Mouse (Mus musculus) liver (tissue): ENCODE data around the gene Bmp2k.

Source experiments
- DNase-seq: peaks from one replicate; pipeline ENCODE4 v3.0.0-alpha.2; 2020; ENCODE audit warnings: mixed read lengths

Gene Bmp2k

DNA sequence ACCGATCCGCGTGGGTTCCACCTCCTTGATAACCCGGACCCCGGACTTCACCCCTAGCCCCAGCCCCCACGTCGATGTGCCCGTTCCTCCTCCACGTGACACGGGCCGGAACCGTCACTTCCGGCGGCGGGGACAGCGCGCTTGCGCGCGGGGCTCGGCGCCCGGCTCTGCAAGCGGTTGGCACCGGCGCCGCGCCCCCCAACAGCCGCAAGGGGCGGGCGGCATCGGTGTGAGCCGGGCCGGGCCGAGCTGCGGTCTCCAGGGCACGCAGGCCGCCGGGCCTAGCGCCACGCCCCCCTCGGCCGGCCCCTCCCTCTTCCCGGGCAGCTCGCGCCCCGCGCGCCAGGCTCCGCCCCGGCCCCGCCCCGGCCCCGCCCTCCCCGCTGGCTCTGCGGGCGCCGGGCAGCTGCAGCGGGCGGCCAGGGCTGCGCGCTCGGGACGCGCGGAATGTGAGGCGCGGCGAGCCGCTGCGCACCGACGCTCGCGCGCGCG lies at the start of gene Bmp2k:
Gene Bmp2k, plus strand, starts transcription at position 380 of the 492 bp plus-strand sequence.
- DNase-seq = peak; percentile 98

DNA sequence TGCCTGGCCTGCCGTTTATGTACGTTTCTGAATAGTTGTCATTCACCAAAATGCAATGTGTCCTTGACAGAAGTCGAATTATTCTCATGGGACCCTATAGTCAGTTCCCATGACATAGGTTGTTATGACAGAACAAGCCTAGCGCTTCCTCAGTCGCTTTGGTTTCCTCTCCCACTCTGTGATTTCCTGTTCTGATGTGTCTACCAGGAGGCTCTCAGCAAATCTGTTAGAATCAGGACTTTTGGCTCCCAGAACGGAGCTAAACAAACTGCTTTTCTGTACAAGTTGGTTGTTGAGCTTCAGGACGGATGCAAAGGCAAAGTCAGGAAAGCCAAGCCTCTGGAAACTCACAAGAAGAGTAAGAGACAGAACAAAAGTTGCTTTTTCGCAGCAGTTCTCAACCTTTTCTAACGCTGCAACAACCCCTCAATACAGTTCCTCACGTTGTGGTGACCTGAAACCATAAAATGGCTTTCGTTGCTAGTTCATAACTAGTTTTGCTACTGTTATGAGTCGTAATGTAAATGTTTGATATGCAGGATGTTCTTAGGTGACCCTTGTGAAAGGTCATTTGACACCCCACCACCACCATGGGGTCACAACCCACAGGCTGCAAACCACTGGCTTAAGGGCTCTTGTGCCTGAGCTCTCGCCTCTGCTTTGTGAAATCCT lies 48.5 kb upstream of the Bmp2k start:
- no peak for DNase-seq

DNA sequence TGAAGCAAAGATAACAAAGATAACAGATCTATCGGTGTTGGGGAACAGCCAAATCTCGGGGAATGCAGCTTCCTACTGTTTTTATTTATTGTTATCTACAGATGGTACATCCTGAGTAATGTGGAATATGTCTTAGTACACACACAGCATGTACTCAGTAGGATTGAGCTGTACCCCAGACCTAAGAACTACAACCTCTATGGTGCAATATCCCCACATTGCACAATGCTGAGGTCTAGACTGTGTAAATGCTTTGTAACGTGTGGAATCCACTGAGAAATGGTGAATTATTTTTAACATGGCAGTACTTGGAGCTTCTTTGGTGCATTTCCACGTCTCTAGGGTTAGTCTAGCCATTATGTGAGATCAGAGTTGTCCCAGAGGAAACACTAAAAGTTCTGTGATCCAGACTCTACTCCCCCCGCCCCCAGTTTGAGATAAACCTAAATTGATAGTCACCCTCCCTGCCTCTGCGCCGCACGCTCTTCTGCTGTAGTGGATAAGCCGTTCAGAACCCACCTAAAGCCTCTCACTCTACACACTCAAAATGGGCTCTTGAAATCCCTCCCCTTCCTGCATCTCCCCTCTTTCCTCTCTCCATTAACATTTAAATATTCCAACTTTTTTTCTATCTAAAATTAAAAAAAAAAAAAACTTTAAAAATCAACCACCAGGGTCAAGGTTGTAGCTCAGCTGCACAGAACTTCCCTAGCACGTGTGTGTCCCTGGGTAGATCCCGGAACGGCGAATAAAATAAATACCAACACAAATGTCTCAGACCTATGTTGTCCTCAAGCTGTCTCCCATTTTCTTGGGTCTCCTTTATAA lies 47.4 kb upstream of the Bmp2k start:
- DNase-seq = peak; percentile 87

DNA sequence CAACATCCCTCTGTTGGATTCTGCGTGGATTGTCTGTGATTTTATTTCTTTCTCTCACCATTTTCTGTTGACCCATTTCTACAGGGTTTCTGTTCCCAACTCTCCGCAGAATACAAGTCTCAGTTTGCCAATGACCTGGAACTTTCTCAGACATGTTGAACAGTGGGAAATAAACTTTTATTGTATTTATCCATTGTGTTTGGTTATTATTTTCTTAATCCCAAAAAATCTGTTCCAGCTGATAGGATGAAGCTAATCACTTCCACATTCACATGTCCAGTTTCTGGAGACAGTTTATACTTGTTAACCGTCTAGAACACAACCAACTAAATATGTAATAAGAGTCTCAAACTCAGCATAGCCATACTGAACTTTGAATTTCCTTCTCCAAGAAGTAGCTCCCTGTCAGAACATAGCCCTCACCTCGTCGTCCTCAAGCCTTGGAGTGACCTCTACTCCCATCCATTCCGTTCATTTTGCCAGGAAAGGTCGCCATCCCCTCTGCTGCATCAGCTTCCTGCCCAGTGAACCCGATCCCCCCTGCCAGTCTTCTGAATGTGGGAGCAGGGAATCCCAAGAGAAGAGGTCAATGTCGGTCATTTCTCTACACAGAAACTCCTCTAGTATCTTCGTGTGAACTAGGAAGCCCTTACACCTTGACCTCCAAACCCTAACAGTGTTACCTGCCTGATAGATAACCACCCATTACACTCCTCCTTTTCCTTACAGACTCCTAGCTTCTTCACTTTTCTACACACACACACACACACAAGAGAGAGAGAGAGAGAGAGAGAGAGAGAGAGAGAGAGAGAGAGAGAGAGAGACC lies 46.6 kb upstream of the Bmp2k start:
- DNase-seq = no peak

DNA sequence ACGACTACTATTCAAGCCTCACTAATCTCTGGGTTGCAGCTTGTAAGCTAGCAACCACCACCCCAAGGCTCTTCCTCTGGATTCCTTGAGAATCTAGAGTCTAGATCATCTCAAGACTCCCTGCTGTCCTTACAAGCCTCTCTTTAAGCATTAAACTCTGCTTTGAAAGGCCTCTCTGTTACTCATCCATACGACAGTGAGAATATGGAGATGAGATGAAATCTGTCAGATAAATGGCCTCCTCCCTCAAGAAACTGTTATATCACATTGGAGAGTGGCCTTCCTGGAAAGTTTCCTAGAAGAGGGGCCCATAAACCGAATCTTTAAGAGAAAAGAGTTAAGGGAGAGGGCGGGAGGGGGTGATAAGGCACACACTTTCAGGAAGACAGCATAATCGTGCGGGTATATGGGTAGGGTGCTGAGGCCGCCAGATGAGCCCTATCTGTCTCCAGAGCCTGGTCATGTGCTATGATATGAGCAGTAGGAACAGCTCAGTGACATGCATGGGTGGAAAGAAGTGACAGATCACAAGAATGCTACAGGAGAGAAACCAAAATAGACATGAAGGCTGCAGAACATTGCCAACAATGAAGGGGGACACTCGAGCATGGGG lies 45.9 kb upstream of the Bmp2k start:
- DNase-seq = peak; percentile 88

DNA sequence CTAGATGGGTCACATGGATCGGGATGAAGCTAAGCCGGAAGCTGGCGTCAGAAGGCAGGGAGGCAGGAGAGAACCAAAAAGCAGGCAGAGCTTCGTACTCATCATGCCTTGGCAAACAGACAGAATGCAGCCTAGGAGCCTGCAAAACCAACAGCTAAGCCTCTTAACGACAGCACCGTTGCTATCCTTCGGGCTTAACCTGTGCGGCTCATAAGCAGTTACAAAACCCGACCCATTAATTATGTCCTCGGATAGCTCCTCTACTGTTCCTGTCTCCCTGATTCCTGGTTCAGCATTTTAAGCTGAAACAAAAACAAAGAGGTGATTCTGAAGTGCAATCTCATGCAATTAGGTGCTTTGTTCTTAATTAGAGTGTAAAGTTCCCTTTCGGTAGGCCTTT lies 43.4 kb upstream of the Bmp2k start:
- DNase-seq = no peak

DNA sequence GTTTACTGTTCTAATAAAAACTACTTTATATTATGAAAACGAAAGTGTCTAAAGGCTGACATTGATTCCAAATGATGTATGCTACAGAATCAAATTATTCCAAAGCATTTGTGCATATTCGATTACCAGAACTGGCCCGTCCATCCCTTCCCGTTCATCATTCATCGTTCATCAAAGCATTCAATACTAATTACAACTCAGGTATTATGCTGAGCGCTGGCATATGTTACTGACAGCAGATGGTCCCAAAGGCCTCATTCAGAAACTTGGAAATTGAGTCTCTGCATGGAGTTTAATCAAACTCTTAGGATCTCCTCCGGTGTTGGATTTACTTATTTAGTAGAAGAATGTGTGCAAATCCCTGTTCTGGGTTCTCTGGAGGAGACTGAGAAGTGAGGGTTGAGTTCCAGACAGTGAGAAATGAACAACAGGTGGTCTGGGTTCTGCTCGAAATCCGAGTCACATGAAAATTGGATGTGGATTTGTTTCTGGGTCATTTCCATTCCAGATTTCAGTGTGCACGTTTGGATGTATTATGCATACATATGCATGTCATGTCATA lies 42.9 kb upstream of the Bmp2k start:
- DNase-seq = no peak

DNA sequence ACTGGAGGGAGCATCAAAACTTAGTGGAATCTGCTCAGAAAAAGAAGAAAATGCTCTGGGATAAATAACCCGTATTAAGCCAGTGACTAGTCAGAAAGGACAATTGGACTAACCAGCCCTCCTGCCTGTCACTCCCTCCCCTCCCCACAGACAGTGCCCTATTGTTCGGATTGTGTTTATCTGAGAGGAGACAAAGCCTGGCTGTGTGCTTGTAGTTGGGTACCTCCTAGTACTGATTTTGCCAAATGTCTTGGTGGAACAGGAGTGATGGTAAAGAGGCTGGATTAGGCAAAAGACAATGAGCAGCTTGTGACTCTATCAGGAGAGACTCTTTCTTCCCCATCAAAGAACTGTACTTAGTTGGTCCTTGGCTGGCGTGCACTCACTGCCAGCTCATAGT lies 40.6 kb upstream of the Bmp2k start:
- DNase-seq = no peak

DNA sequence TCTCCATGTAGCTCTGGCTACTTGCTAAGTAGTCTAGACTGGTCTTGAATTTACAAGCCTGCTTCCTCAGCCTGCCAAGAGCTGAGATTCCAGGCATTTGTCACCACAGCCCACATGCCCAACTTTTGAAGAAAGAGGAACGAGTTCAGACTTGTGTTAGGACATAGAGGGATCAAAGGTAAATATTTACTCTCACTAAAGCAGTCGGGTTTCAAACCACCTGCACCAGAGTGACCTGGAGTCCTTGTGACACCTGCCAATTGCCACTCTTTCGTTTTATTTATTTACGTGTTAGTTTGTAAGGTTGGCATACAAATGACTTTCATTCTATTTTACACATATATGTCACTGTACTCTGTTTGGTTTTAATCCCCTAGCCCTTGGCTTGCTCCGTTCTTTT lies 36.4 kb upstream of the Bmp2k start:
- DNase-seq = no peak

DNA sequence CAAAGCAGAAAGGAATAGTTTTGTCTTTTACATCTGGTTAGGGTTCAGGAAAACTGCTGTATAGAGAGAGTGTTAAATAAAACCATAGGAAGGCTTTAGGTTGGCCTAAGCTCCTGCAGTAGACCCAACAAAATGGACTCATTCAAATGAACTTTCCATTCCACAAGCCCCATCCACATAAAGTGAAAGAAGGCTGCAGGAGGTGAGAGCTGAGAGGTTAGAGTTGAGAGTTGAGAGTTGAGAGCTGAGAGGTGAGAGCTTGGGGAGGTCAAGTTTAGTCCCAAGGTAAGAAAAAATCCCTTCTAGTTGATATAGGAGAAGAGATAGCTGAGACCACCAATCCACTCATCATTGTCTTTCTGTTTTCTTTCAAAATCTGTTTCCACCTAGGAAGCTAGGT lies 35.6 kb upstream of the Bmp2k start:
- DNase-seq = no peak

DNA sequence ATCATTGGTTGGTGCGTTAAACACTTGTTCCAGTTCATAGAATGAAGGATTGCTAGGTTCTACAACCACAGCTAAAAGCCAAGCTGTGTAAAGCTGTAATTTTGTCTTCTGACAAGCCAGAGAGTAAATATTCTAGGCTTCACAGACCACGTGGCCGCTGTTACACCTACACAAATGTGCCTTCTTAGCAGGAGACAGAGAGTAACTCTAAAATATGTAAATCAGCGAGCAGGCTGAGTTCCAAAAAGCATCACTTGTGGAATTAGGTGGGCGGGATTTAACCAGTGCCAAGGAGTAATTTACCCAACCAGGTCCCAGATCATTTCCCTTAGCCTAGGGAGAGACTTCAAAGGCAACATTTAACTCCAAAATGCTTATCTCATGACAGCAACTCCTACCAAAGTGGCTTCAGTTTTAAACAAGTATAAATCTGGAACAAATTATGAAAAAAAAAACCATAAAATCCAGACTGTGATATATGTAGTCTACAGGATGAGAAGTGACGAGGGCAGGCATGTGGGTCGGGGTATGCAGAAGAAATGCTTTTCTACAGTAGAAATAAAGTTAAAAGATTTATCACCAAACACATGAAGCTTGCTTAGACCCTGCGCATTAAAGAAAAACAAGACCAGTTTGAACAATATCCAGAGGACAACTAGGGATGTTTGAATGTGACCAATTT lies 35.1 kb upstream of the Bmp2k start:
- DNase-seq = no peak

DNA sequence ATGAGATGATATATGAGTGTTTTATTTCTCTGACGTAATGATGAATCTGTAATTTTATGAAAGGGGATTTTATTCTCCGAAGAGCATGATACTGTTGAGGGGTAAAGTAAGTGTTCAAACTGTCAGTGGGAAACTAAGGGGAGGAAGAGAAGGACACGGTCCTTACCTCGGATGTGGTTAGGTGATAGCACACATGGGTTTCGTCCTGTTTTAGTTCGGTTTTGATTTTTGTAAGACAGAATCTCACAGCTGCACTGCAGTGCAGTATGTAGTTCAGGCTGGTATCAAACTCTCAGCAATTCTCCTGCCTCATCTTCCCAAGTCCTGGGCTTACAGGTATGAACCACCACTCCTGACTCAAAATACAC lies 34.6 kb upstream of the Bmp2k start:
- DNase-seq = no peak

DNA sequence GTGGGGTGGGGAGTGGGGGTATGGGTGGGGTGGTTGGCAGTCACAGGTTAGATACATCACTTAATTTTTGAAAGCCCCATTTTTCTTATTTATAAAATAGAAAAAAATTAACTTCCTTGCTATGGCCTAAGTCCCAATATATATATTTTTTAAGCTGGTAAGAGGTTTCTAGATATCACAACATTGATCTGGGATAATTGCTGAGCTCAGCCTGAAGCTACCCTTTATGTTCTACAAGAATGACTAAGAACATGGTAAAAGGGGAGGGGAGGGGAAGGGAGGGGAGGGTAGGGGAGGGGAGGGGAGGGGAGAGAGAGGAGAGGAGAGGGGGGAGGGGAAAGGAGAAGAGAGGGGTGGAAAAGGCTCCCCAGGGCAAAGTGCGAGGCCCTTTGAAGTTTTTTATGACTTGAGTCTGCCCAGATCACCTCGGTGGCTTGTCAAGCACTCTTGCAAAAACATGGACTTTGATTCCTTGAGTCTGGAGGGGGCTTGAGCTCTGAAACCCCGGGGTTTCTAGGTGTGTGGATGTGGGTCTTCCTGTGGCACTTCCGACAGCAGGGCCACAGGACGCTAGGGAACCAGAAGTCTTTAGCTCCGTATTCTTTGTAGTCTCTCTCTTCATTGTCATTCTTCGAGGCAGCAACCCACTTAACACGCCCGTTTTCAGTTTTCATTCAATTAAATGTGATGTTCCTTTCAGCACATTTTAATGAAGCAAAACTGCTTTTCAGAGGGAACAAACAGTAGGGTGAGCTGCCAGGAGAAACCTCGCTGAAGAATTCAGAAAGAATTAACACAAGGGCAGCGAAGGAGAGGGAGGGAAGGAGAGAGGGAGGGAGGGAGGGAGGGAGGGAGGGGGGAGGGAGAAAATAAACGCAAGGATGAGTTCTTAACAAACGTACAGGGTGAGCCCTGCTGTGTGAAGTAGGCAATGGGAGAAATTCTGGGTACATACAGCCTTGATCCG lies 33.1 kb upstream of the Bmp2k start:
- no peak for DNase-seq

DNA sequence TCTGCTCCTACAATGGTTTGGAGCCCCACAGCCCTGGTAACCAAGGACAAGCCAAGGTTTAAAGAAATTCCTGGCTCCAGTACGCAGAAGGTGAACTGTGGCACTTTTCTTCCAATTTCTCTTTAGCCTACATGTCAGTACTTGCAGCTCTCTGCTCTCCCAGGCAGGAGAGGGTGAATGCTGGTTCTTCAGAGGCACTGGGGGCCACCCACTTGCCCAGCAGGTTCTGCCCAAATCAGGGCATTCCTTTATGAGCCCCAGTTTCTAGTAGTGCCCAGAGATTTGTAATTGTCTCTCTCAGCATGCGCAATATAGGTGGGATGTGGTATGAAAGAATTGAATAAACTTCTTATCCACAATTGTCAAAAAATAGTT lies 32.5 kb upstream of the Bmp2k start:
- no peak for DNase-seq

DNA sequence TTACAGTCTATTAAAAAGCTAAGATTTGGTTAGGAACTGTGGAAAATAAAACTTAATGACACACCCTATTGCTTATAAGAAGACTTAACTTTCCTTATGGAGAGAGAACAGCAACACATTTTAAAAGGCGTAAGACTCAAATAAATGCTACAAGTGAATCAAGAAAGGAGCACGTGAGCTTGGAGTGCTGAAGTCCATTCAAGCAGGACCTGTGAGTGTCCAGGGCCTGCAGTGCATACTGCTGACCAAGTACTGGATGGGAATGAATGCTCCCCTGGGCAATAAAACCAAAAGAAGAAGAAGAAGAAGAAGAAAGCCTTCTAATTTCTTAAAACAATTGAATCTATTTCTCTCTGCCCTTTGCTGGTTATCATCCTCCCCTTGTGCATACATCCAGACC lies 32.0 kb upstream of the Bmp2k start:
- no peak for DNase-seq

DNA sequence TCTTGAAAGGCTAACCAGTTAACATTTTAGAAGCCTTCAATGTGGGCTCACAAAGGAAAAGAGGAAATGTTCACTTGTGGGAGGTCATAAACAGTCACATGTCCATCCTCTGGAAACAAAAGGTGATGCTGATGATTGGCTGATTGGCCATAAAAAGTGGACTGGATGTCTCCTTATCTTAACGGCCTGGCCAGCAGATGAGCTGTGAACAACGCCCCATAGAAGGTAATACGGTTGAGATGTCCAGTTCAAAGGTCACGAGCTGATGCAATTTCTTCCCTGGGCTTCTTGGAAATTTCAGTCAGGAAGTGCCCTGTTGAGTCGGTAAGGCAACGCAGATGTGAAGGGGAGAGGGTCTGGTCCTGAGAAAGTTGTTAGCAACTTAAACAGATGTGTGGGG lies 28.9 kb upstream of the Bmp2k start:
- DNase-seq = no peak

DNA sequence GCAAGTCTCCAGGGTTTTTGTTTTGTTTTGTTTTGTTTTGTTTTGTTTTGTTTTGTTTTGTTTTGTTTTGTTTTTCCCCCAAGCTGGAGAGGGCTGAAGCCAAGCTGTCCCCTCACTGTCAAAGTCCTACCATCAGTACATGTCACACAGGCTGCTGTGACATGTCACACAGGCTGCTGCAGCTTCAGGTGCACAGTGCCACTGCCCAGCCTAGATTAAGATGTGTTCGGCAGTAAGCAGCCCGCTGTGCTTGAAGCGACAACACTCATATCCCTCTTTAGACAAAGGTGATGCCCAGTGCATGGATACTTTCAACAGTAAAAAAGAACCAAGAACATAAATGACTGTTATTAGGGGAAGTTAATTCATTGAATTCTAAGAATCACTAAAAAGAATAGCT lies 28.5 kb upstream of the Bmp2k start:
- no peak for DNase-seq

DNA sequence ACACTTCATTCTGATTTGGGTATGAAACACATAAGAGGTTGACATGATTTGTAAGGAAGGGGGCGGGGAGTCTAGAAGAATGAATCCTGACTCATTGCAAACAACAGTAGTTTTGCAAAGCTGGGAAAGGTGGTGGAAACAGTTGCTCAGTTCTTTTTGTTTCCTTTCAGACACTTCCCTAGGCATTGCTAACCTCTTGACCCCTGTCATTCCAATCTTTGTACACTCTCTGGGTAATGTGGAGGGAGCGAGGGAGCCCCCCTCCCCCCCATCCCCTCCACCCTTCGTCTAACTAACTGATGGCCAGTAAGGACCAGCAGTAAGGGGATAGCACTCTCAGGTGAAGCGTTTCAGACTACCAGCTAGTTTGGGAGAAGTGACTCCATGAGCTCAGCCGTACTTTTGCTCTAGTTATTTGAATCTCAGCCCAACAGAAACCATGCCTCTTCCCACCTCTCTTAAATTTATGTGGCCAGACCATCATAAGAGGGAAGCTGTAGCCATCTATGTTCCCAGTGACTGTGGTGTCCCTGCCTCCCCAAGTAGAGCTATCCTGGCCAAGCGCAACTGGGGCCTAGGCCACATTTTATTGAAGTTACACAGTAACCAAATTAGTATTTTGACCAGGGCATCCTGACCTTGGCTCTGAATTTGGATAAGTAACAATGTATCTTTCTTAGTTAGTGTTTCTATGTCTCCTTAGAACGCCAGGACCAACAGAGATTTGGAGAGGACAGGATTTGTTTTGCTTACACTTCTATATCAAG lies 27.6 kb upstream of the Bmp2k start:
- DNase-seq = no peak

DNA sequence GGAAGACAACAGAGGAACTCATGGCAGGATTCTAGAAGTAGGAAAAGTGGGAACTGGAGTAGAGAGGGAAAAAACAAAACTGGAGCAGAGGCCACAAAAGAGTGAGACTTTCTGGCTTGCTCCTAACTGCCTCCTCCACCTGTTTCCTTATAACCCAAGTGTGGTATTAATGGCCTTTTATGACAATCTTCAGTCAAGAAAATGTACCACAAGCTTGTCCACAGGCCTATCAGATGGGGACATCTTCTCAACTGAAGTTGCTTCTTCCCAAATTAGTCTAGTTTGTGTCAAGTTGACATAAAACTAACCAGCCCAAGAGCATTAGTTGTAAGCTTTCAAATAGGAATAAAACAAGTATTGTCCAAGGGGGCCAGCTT lies 27.0 kb upstream of the Bmp2k start:
- no peak for DNase-seq

DNA sequence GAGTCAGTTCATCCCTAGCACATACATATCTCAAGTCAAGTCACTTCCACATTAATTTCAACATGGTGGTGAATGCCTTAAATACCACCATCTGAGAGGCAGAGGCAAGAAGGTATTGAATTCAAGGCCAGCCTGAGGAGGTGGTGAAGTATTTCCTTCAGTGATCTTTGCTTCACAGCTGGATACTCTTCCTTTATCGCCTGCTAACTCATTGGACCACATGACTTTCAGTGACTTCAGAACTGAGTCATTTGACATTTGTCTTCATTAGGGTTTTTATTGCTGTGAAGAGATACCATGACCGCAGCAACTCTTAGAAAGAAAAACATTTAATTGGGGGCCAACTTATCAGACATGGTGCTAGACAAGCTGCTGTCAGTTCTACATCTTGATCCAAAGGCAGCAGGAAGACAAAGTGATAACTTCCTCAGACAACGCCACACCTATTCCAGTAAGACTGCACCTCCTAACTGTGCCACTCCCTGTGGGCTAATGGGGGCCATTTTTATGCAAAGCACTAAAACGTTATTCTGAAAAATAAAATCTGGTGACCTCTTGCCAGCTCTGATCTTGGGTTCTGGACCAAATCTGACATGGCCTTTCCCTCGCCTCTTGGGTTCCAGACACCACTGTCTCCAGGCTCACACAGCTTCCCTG lies 24.9 kb upstream of the Bmp2k start:
- no peak for DNase-seq
